Mouse (Mus musculus): Measurements from ENCODE around the gene Rhot2. TPM values are rescaled to one million over a fixed set of nuclear protein-coding genes. Genes with fewer than 3 reads are reported as not detected.

Rhot2 gene
- polyA plus RNA-seq, 1 experiment, result 35.1 TPM

GRCm38 (mm10) chr17:25791843-25792527, 52.7 kb downstream of the Rhot2 start:
- Histone ChIP-seq H3K4me3 (ENCODE audit: insufficient read depth, low read length) (peak overlapping the region; percentile 68), H3K4me1 (ENCODE audit: control insufficient read depth, insufficient read depth, low read length) (peaks cover 19% of the 10 kb centered on the region), H3K27ac (ENCODE audit: insufficient read depth, low read depth, low read length) (peak overlapping the region; percentile 84)
- no peak for TF ChIP-seq CTCF (IDR thresholded peaks at IDR 0.05; ENCODE audit: low read depth, low read length)
- no peak for TF ChIP-seq POLR2A (IDR thresholded peaks at IDR 0.05; ENCODE audit: borderline replicate concordance, low read depth, low read length)

DNA sequence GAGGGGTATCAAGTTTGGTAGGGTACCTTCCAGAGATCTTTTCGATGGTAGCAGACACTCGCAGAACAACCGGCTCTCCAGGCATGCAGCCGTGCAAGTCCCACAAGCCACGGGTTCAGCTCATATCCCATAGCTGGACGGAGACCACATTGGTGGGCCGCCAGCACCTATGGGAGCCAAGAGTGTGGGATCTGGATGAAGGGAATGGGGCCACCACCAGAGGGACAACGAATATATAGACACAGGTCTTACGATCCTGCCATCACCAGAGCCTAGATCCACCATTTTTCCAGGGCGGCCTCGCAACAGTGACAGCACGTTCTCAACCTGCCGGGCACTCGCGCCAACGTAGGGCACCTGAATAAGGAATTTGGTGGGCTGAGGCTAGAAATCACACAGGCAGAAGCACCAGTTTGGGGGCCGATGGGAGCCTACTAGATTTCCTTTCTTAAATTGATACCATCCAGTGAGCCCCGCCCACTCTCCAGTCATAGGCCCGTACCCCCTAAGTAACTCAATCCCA, 53.3 kb downstream of the Rhot2 start:
- Histone ChIP-seq H3K4me1 (ENCODE audit: control insufficient read depth, insufficient read depth, low read length) (peaks cover 19% of the 10 kb centered on the region), H3K27ac (ENCODE audit: insufficient read depth, low read depth, low read length) (peak overlapping the region; percentile 84; the same call in 1 of the 2 replicates), H3K4me3 (ENCODE audit: insufficient read depth, low read length) (peak overlapping the region; percentile 68)
- TF ChIP-seq POLR2A (IDR thresholded peaks at IDR 0.05; ENCODE audit: borderline replicate concordance, low read depth, low read length) (no peak), CTCF (IDR thresholded peaks at IDR 0.05; ENCODE audit: low read depth, low read length) (no peak)

Other genes with a start within 250 kb of the Rhot2 start
- not detected in 2 replicates for gene Gng13, start 127.7 kb downstream of the Rhot2 start, polyA plus RNA-seq (2012; ENCODE audit: insufficient read depth, insufficient read length, missing spikeins)
- 7.4 and 14.1 TPM in 2 replicates for gene Chtf18, start 117.4 kb downstream of the Rhot2 start, polyA plus RNA-seq (2012; ENCODE audit: insufficient read depth, insufficient read length, missing spikeins)
- 10.1 and 10.2 TPM in 2 replicates for gene Rpusd1, start 117.2 kb downstream of the Rhot2 start, polyA plus RNA-seq (2012; ENCODE audit: insufficient read depth, insufficient read length, missing spikeins)
- gene Mslnl, start 108.8 kb downstream of the Rhot2 start, polyA plus RNA-seq (2012; ENCODE audit: insufficient read depth, insufficient read length, missing spikeins), result not detected in 2 replicates
- gene Msln, start 90.5 kb downstream of the Rhot2 start, polyA plus RNA-seq (2012; ENCODE audit: insufficient read depth, insufficient read length, missing spikeins), result not detected in 2 replicates
- gene Narfl, start 71.1 kb downstream of the Rhot2 start, polyA plus RNA-seq (2012; ENCODE audit: insufficient read depth, insufficient read length, missing spikeins), result 36.9 and 40.9 TPM in 2 replicates
- 30.4 and 31.0 TPM in 2 replicates for gene Haghl, start 59.2 kb downstream of the Rhot2 start, polyA plus RNA-seq (2012; ENCODE audit: insufficient read depth, insufficient read length, missing spikeins)
- gene Ccdc78, start 58.3 kb downstream of the Rhot2 start, polyA plus RNA-seq (2012; ENCODE audit: insufficient read depth, insufficient read length, missing spikeins), result not detected in 2 replicates
- gene Fam173a, start 52.0 kb downstream of the Rhot2 start, polyA plus RNA-seq (2012; ENCODE audit: insufficient read depth, insufficient read length, missing spikeins), result 64.5 and 70.6 TPM in 2 replicates
- gene AC134908.4, start 49.2 kb downstream of the Rhot2 start, polyA plus RNA-seq (2012; ENCODE audit: insufficient read depth, insufficient read length, missing spikeins), result not detected in 2 replicates
- gene Metrn, start 47.7 kb downstream of the Rhot2 start, polyA plus RNA-seq (2012; ENCODE audit: insufficient read depth, insufficient read length, missing spikeins), result 13.1 and 14.6 TPM in 2 replicates
- gene Fbxl16, start 35.8 kb downstream of the Rhot2 start, polyA plus RNA-seq (2012; ENCODE audit: insufficient read depth, insufficient read length, missing spikeins), result not detected in 2 replicates
- 11.9 and 14.0 TPM in 2 replicates for gene Wdr24, start 21.2 kb downstream of the Rhot2 start, polyA plus RNA-seq (2012; ENCODE audit: insufficient read depth, insufficient read length, missing spikeins)
- 16.3 and 18.0 TPM in 2 replicates for gene Jmjd8, start 16.0 kb downstream of the Rhot2 start, polyA plus RNA-seq (2012; ENCODE audit: insufficient read depth, insufficient read length, missing spikeins)
- 84.9 and 89.7 TPM in 2 replicates for gene Stub1, start 11.4 kb downstream of the Rhot2 start, polyA plus RNA-seq (2012; ENCODE audit: insufficient read depth, insufficient read length, missing spikeins)
- gene Rhbdl1, start 7.6 kb downstream of the Rhot2 start, polyA plus RNA-seq (2012; ENCODE audit: insufficient read depth, insufficient read length, missing spikeins), result 1.6 and 3.7 TPM in 2 replicates
- gene Gm20683, start 3.1 kb downstream of the Rhot2 start, polyA plus RNA-seq (2012; ENCODE audit: insufficient read depth, insufficient read length, missing spikeins), result 1.5 TPM in 1 of 2 replicates, not detected in the other
- 11.7 and 13.1 TPM in 2 replicates for gene Wdr90, start 16.6 kb upstream of the Rhot2 start, polyA plus RNA-seq (2012; ENCODE audit: insufficient read depth, insufficient read length, missing spikeins)
- 10.3 and 16.6 TPM in 2 replicates for gene Mcrip2, start 23.9 kb upstream of the Rhot2 start, polyA plus RNA-seq (2012; ENCODE audit: insufficient read depth, insufficient read length, missing spikeins)
- gene Mettl26, start 30.2 kb upstream of the Rhot2 start, polyA plus RNA-seq (2012; ENCODE audit: insufficient read depth, insufficient read length, missing spikeins), result 16.1 and 17.0 TPM in 2 replicates
- 0.84 and 1.4 TPM in 2 replicates for gene Wfikkn1, start 36.0 kb upstream of the Rhot2 start, polyA plus RNA-seq (2012; ENCODE audit: insufficient read depth, insufficient read length, missing spikeins)
- 30.0 and 32.8 TPM in 2 replicates for gene Rab40c, start 74.9 kb upstream of the Rhot2 start, polyA plus RNA-seq (2012; ENCODE audit: insufficient read depth, insufficient read length, missing spikeins)
- gene Pigq, start 100.1 kb upstream of the Rhot2 start, polyA plus RNA-seq (2012; ENCODE audit: insufficient read depth, insufficient read length, missing spikeins), result 51.1 and 53.4 TPM in 2 replicates
- gene Nhlrc4, start 100.1 kb upstream of the Rhot2 start, polyA plus RNA-seq (2012; ENCODE audit: insufficient read depth, insufficient read length, missing spikeins), result not detected in 2 replicates
- gene A930017K11Rik, start 107.7 kb upstream of the Rhot2 start, polyA plus RNA-seq (2012; ENCODE audit: insufficient read depth, insufficient read length, missing spikeins), result not detected in 2 replicates
- gene Capn15, start 140.9 kb upstream of the Rhot2 start, polyA plus RNA-seq (2012; ENCODE audit: insufficient read depth, insufficient read length, missing spikeins), result 12.1 and 12.7 TPM in 2 replicates
- gene Rab11fip3, start 224.7 kb upstream of the Rhot2 start, polyA plus RNA-seq (2012; ENCODE audit: insufficient read depth, insufficient read length, missing spikeins), result 7.9 and 8.3 TPM in 2 replicates
- 29.0 and 30.7 TPM in 2 replicates for gene Decr2, start 245.5 kb upstream of the Rhot2 start, polyA plus RNA-seq (2012; ENCODE audit: insufficient read depth, insufficient read length, missing spikeins)

Measured in bone marrow macrophage, adult 2 months (primary cell).